Mouse (Mus musculus) CH12.LX (cell line): ENCODE measurements around the gene Tfpt. TPM values are rescaled to one million over a fixed set of nuclear protein-coding genes. Genes with fewer than 3 reads are reported as not detected.

Source experiments
- DNase-seq: peaks from one replicate; pipeline ENCODE4 v3.0.0-alpha.2; 2013; ENCODE audit errors: extremely low read depth
- H3K27ac ChIP-seq: 2 replicates; pipeline ENCODE4 v1.5.1; 2012; ENCODE audit warnings: low read depth, mild to moderate bottlenecking, control low read depth, moderate library complexity; ENCODE audit not compliant: insufficient read depth
- H3K27me3 ChIP-seq: replicated peaks from 2 replicates; pipeline ENCODE3; 2012; ENCODE audit warnings: inconsistent platforms
- H3K36me3 ChIP-seq, 2 experiments: replicated peaks in 1 of 2; 2 replicates each; pipeline versions ENCODE3 to v1.6.1; 2012; ENCODE audit warnings: inconsistent platforms in 1 of 2, low read length in 1 of 2, mild to moderate bottlenecking in 1 of 2, mixed read lengths in 1 of 2, moderate library complexity in 1 of 2; ENCODE audit not compliant: control insufficient read depth in 1 of 2, insufficient read depth in 1 of 2
- H3K4me1 ChIP-seq, 2 experiments: 2 replicates each; pipeline ENCODE4 v1.6.1; 2012; ENCODE audit warnings: inconsistent platforms in 1 of 2, moderate library complexity in 1 of 2; ENCODE audit not compliant: insufficient read depth in 2 of 2, control insufficient read depth in 1 of 2
- H3K4me2 ChIP-seq: 2 replicates; pipeline ENCODE4 v1.6.1; 2012; ENCODE audit warnings: low read depth, mild to moderate bottlenecking, control low read depth; ENCODE audit not compliant: poor library complexity, insufficient read depth, severe bottlenecking
- H3K4me3 ChIP-seq, 3 experiments: fragments of 150-350 bp in 1 of 3; sonication (generic) in 1 of 3; replicated peaks in 1 of 3; 2 replicates each; pipeline versions ENCODE3 to v1.5.1; 2011 to 2012; ENCODE audit warnings: low read depth in 2 of 3, low read length in 2 of 3, mild to moderate bottlenecking in 2 of 3, moderate library complexity in 2 of 3, control low read depth in 1 of 3, improper control_type of control experiment in 1 of 3, inconsistent platforms in 1 of 3, mixed read lengths in 1 of 3; ENCODE audit not compliant: poor library complexity in 1 of 3
- H3K79me2 ChIP-seq: replicated peaks from 2 replicates; pipeline ENCODE4 v1.6.1; 2012; ENCODE audit warnings: mild to moderate bottlenecking, moderate library complexity; ENCODE audit not compliant: control insufficient read depth, poor library complexity, insufficient read depth, severe bottlenecking; ENCODE audit errors: extremely low read depth
- H3K9ac ChIP-seq: 2 replicates; pipeline ENCODE4 v1.6.1; 2012; ENCODE audit warnings: low read depth, mild to moderate bottlenecking, control low read depth, moderate library complexity; ENCODE audit not compliant: insufficient read depth
- H3K9me3 ChIP-seq: replicated peaks from 2 replicates; pipeline ENCODE3; 2012; ENCODE audit warnings: low read length, inconsistent platforms, mixed read lengths
- BHLHE40 ChIP-seq: IDR thresholded peaks from 2 replicates; pipeline ENCODE4 v1.6.1; 2011; ENCODE audit warnings: mild to moderate bottlenecking, low read depth, low read length, improper control_type of control experiment
- CHD2 ChIP-seq: IDR thresholded peaks from 2 replicates; pipeline ENCODE4 v1.6.1; 2011; ENCODE audit warnings: low read length, improper control_type of control experiment
- EP300 ChIP-seq: IDR thresholded peaks from 2 replicates; pipeline ENCODE4 v1.6.1; 2011; ENCODE audit warnings: low read length, improper control_type of control experiment
- ETS1 ChIP-seq: conservative IDR thresholded peaks from 2 replicates; pipeline ENCODE4 v1.6.1; 2012; ENCODE audit warnings: low read depth, mild to moderate bottlenecking, inconsistent platforms, low read length, improper control_type of control experiment, moderate library complexity
- IRF4 ChIP-seq: IDR thresholded peaks from 2 replicates; pipeline ENCODE4 v1.6.1; 2014; ENCODE audit warnings: low read depth, mild to moderate bottlenecking, inconsistent platforms, low read length, improper control_type of control experiment
- MAFK ChIP-seq: IDR thresholded peaks from 2 replicates; pipeline ENCODE4 v1.6.1; 2011; ENCODE audit warnings: low read length, improper control_type of control experiment; ENCODE audit not compliant: insufficient replicate concordance
- MAX ChIP-seq: IDR thresholded peaks from 2 replicates; pipeline ENCODE4 v1.6.1; 2011; ENCODE audit warnings: low read length, improper control_type of control experiment
- MAZ ChIP-seq: IDR thresholded peaks from 2 replicates; pipeline ENCODE4 v1.6.1; 2012; ENCODE audit warnings: low read depth, mild to moderate bottlenecking, inconsistent platforms, low read length, improper control_type of control experiment, moderate library complexity
- MXI1 ChIP-seq: IDR thresholded peaks from 2 replicates; pipeline ENCODE4 v1.6.1; 2011; ENCODE audit warnings: mild to moderate bottlenecking, low read depth, low read length, improper control_type of control experiment
- MYC ChIP-seq: IDR thresholded peaks from 2 replicates; pipeline ENCODE4 v1.6.1; 2011; ENCODE audit warnings: low read depth, mild to moderate bottlenecking, improper control_type of control experiment, low read length
- NRF1 ChIP-seq: IDR thresholded peaks from 2 replicates; pipeline ENCODE4 v1.6.1; 2014; ENCODE audit warnings: low read depth, mild to moderate bottlenecking, inconsistent platforms, low read length, improper control_type of control experiment, moderate library complexity
- POLR2A ChIP-seq: IDR thresholded peaks from 2 replicates; pipeline ENCODE4 v1.6.1; 2011; ENCODE audit warnings: low read depth, mild to moderate bottlenecking, improper control_type of control experiment, low read length
- RAD21 ChIP-seq: IDR thresholded peaks from 2 replicates; pipeline ENCODE4 v1.6.1; 2011; ENCODE audit warnings: low read depth, mild to moderate bottlenecking, low read length, improper control_type of control experiment, moderate library complexity
- TBP ChIP-seq: conservative IDR thresholded peaks from 2 replicates; pipeline ENCODE4 v1.6.1; 2011; ENCODE audit warnings: low read depth, low read length, improper control_type of control experiment
- TCF12 ChIP-seq: IDR thresholded peaks from 2 replicates; pipeline ENCODE4 v1.6.1; 2014; ENCODE audit warnings: low read depth, mild to moderate bottlenecking, inconsistent platforms, low read length, improper control_type of control experiment
- UBTF ChIP-seq: IDR thresholded peaks from 2 replicates; pipeline ENCODE4 v1.6.1; 2012; ENCODE audit warnings: low read depth, mild to moderate bottlenecking, inconsistent platforms, low read length, improper control_type of control experiment, moderate library complexity
- USF1 ChIP-seq: IDR thresholded peaks from 2 replicates; pipeline ENCODE4 v1.6.1; 2014; ENCODE audit warnings: low read depth, mild to moderate bottlenecking, inconsistent platforms, low read length, improper control_type of control experiment
- ZKSCAN1 ChIP-seq: IDR thresholded peaks from 2 replicates; pipeline ENCODE4 v1.6.1; 2012; ENCODE audit warnings: low read depth, inconsistent platforms, low read length, improper control_type of control experiment, borderline replicate concordance
- dilution Hi-C: fragments of 300-500 bp; cut with MboI; formaldehyde crosslinking; loops from 2 replicates; pipeline ENCODE4 v1.14.3; 2020; ENCODE audit warnings: low sequenced_read_pairs; ENCODE audit not compliant: extremely low pct_unique_long_range_greater_than_20kb, extremely low pct_ligation_motif_present
- in situ Hi-C: fragments of 300-500 bp; cut with MboI; formaldehyde crosslinking; loops from 3 replicates; pipeline ENCODE4 v1.14.3; 2019; ENCODE audit warnings: low sequenced_read_pairs, low pct_ligation_motif_present, low pct_unique_long_range_greater_than_20kb, mixed read lengths
- polyA plus RNA-seq: library from polyadenylated mRNA; unstranded; fragments of >175 nt; gene quantifications from 2 replicates; pipeline ENCODE4 v1.2.1, GENCODE M21; 2012; ENCODE audit warnings: low read depth; ENCODE audit not compliant: insufficient read length
- total RNA-seq, 2 experiments: library from RNA; depleted of rRNA; stranded (reverse); fragments of 300-350 nt in 1 of 2; fragments of >200 nt in 1 of 2; gene quantifications; 2 replicates each; pipeline ENCODE4 v1.2.3; 2012 to 2014

The Tfpt gene
- total and polyA plus RNA-seq, 3 experiments, result 15.9 to 38.6 (median 28.8) TPM

DNA sequence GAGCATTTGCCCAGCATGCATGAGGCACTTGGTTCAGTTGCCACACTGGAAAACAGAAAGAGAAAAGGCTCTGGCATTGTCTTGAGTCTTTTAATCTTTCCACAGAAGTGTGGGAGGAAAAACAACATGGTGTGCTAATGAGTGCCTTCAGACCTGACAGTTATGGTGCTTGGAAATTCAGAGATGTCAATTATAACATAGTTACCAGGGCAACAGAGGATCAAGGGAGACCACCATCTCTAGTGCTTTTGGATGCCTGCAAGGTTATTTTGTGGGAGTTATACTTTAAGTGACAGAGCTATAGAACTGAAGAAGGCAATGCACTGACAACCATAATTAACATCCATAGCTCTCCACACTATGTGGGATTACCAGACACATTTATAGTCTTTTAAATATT, 35.9 kb downstream of the Tfpt start:
- H3K27me3 ChIP-seq, result no peaks in the 10 kb centered on the region
- H3K79me2 ChIP-seq, result no peaks in the 10 kb centered on the region
- peaks cover 0 to 6% of the 10 kb centered on the region in 2 experiments; a peak in 1 of 4 replicates for H3K4me1 ChIP-seq
- no peaks in the 10 kb centered on the region for H3K36me3 ChIP-seq
- in situ Hi-C loops (no loop called here), dilution Hi-C loops (no loop called here)
- H3K4me3 ChIP-seq, result no peak overlapping the region
- H3K4me2 ChIP-seq, result no peak overlapping the region
- H3K27ac ChIP-seq, result no peak overlapping the region
- no peaks in the 10 kb centered on the region for H3K9me3 ChIP-seq
- DNase-seq, result no peak
- TF ChIP-seq CHD2 (no peak), NRF1 (no peak), MYC (no peak), MAFK (no peak), TBP (no peak)
- H3K9ac ChIP-seq, result no peak overlapping the region

DNA sequence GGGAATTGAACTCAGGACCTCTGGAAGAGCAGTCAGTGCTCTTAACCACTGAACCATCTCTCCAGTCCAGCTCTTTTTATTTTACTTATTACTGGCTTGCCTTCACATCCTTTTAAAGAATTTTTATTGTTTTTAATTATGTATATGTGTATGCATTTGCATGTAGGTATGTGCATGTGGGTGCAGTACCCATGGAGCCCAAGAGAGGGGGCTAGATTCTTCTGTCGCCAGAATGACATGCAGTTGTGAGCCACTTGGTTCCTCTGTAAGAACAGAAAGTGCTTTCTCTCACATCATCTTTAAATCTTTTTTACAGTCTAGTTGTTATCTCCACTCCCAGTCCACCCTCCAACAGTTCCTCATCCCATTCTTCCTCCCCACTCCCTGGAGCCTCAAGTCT, 38.2 kb downstream of the Tfpt start:
- no peak for DNase-seq
- Histone ChIP-seq H3K27ac (no peak overlapping the region), H3K4me1 (peaks cover 0 to 6% of the 10 kb centered on the region in 2 experiments; a peak in 1 of 4 replicates), H3K27me3 (no peaks in the 10 kb centered on the region), H3K4me3 (no peak overlapping the region), H3K36me3 (no peaks in the 10 kb centered on the region), H3K79me2 (no peaks in the 10 kb centered on the region), H3K9me3 (no peaks in the 10 kb centered on the region)
- in situ Hi-C loops, result no loop called here
- no peak for TF ChIP-seq EP300
- no peak for TF ChIP-seq USF1
- no peak for TF ChIP-seq MAX
- no peak for TF ChIP-seq IRF4
- TF ChIP-seq BHLHE40, result no peak
- no peak for TF ChIP-seq ETS1
- TF ChIP-seq MAZ, result no peak
- no peak for TF ChIP-seq POLR2A
- TF ChIP-seq MXI1, result no peak
- TF ChIP-seq ZKSCAN1, result no peak
- TF ChIP-seq TCF12, result no peak
- TF ChIP-seq MAFK, result no peak
- no peak for TF ChIP-seq UBTF
- no peak for TF ChIP-seq RAD21
- TF ChIP-seq, all 38 proteins: peak for 0
- H3K4me2 ChIP-seq, result no peak overlapping the region
- H3K9ac ChIP-seq, result no peak overlapping the region
- dilution Hi-C loops, result no loop called here
